Mouse (Mus musculus) hindbrain, embryonic 11.5 days (tissue): ENCODE measurements around the gene Gm9964. TPM values are rescaled to one million over a fixed set of nuclear protein-coding genes. Genes with fewer than 3 reads are reported as not detected.
"Not testable (repeated sequence)": the region's sequence is repeated elsewhere in the genome, so short reads cannot be mapped to it uniquely, and the experiment has no call there.

Experiments used
- ATAC-seq: fragments of 200-750 bp; cut with Nextera tagmentation; 2 replicates; pipeline ENCODE4 v1.8.0; 2017; ENCODE audit warnings: mild to moderate bottlenecking, moderate TSS enrichment, moderate library complexity; ENCODE audit not compliant: low FRiP score
- DNase-seq: peaks from one replicate; pipeline ENCODE4 v3.0.0-alpha.2; 2015; ENCODE audit warnings: low spot score
- H3K27ac ChIP-seq: fragments of 300-500 bp; sonication (generic); 2 replicates; pipeline ENCODE4 v1.5.1; 2014; ENCODE audit warnings: mild to moderate bottlenecking, low read depth, low read length
- H3K27me3 ChIP-seq: fragments of 300-500 bp; sonication (generic); 2 replicates; pipeline ENCODE4 v1.6.1; 2014; ENCODE audit warnings: mild to moderate bottlenecking, low read length, moderate library complexity, mixed read lengths; ENCODE audit not compliant: control insufficient read depth, insufficient read depth
- H3K36me3 ChIP-seq: fragments of 300-500 bp; sonication (generic); 2 replicates; pipeline ENCODE4 v1.6.1; 2014; ENCODE audit warnings: mild to moderate bottlenecking, low read length, moderate library complexity, mixed read lengths; ENCODE audit not compliant: control insufficient read depth, insufficient read depth
- H3K4me1 ChIP-seq: fragments of 300-500 bp; sonication (generic); replicated peaks from 2 replicates; pipeline ENCODE4 v1.6.1; 2014; ENCODE audit warnings: low read length, mixed read lengths; ENCODE audit not compliant: control insufficient read depth, insufficient read depth
- H3K4me2 ChIP-seq: fragments of 300-500 bp; sonication (generic); replicated peaks from 2 replicates; pipeline ENCODE4 v1.6.1; 2014; ENCODE audit warnings: mild to moderate bottlenecking, low read depth, low read length
- H3K4me3 ChIP-seq: fragments of 300-500 bp; sonication (generic); 2 replicates; pipeline ENCODE4 v1.5.1; 2014; ENCODE audit warnings: low read depth, low read length
- H3K9ac ChIP-seq: fragments of 300-500 bp; sonication (generic); 2 replicates; pipeline ENCODE4 v1.6.1; 2014; ENCODE audit warnings: low read depth, low read length
- H3K9me3 ChIP-seq: fragments of 300-500 bp; sonication (generic); 2 replicates; pipeline ENCODE4 v1.6.1; 2016; ENCODE audit warnings: low read length; ENCODE audit not compliant: control insufficient read depth
- WGBS: fragments of 180-500 bp; shearing (Covaris S2); extraction: QIAGEN DNeasy Blood & Tissue Kit; methylation state at CpG from one replicate; pipeline ENCODE4 v1.1.7; 2014; 5-methylcytosine and 5-hydroxymethylcytosine counted together
- polyA plus RNA-seq: library from polyadenylated mRNA; unstranded; fragments of >200 nt; fragmentation: Nextera tagmentation; extraction: Ambion mirVana; gene quantifications from 2 replicates; pipeline ENCODE4 v1.2.1, GENCODE M21; 2014

Gm9964 gene
- polyA plus RNA-seq, 1 experiment from 2014 or later: not detected

DNA sequence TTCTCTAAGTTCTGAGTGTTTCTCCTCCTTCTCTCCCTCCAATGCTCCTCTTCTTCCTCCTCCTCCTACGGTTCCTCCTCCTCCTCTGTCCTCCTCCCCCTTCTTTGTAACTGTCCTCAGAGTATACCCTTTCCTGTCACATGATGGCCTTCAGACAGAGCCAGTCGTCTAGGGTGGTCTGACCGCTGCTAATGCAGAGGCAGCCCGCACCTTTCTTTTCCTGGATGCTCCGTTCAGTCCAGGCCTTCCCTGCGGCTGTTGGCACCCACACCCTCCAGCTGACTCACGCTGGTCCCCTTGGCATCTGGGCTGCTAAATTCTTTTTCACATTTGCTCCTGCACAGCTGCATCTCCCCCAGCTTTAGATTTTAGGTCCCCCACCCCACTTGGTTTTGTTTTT, 9.8 kb upstream of the Gm9964 start:
- whole genome bisulfite sequencing: 24% methylated on average over 7 of the region's 7 CpGs
- H3K4me2 ChIP-seq: no peak overlapping the region
- DNase-seq: peak; percentile 54
- H3K4me3 ChIP-seq: no peak overlapping the region
- peaks cover 6% of the 10 kb centered on the region for H3K4me1 ChIP-seq
- no peaks in the 10 kb centered on the region for H3K36me3 ChIP-seq
- no peaks in the 10 kb centered on the region for H3K9me3 ChIP-seq
- H3K27ac ChIP-seq: peak overlapping the region; percentile 51
- H3K9ac ChIP-seq: peak overlapping the region; percentile 15; the same call in 1 of the 2 replicates
- no peak for ATAC-seq
- no peaks in the 10 kb centered on the region for H3K27me3 ChIP-seq

DNA sequence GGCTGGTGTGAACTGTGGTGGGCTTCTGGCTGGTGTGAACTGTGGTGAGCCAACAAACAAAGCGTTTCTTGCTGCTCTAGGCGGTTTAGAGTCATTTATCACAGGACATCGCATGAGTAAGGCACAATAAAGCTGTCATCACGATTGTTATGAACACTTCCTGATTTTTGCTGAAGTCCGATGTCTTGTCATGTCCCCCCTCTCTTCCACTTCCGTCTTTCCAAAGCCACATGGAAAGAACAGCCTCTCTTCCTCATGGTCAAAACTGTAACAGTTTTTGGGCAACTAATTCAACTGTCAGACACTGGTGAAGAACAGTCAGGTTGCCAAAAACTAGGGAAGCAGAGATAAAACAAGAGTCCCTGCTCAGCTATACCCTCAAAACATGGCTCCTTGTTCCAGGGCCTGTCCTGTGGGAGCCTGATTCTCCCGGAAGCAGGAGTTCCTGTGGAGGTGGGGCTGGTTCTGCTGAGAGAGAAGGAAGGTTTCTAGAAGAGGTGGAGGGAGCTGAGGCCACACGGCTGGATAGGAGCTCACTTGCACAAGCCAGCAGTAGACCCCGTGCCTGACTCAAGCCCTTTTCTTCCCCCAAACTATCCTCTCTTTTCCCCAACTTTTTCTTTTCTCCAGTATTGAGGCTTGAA, 9.1 kb upstream of the Gm9964 start:
- H3K4me1 ChIP-seq: peaks cover 6% of the 10 kb centered on the region
- no peak overlapping the region for H3K27ac ChIP-seq
- H3K27me3 ChIP-seq: no peaks in the 10 kb centered on the region
- DNase-seq (no peak), ATAC-seq (no peak)
- H3K36me3 ChIP-seq: no peaks in the 10 kb centered on the region
- no peaks in the 10 kb centered on the region for H3K9me3 ChIP-seq
- H3K4me2 ChIP-seq: no peak overlapping the region
- H3K9ac ChIP-seq: no peak overlapping the region
- H3K4me3 ChIP-seq: no peak overlapping the region
- WGBS: 81% methylated on average over 9 of the region's 9 CpGs

- not testable (repeated sequence) for H3K27ac ChIP-seq, H3K27me3 ChIP-seq, ATAC-seq, H3K9ac ChIP-seq, H3K4me2 ChIP-seq, H3K9me3 ChIP-seq, H3K4me1 ChIP-seq, H3K4me3 ChIP-seq, H3K36me3 ChIP-seq, DNase-seq
- WGBS: 94% methylated on average over 4 of the region's 4 CpGs
Observed at GRCm38 (mm10) chr11:79304245-79304644, 7.5 kb upstream of the Gm9964 start.

- H3K4me1 ChIP-seq: peaks cover 6% of the 10 kb centered on the region
- no peaks in the 10 kb centered on the region for H3K27me3 ChIP-seq
Observed at GRCm38 (mm10) chr11:79303109-79303508, 6.4 kb upstream of the Gm9964 start.

DNA sequence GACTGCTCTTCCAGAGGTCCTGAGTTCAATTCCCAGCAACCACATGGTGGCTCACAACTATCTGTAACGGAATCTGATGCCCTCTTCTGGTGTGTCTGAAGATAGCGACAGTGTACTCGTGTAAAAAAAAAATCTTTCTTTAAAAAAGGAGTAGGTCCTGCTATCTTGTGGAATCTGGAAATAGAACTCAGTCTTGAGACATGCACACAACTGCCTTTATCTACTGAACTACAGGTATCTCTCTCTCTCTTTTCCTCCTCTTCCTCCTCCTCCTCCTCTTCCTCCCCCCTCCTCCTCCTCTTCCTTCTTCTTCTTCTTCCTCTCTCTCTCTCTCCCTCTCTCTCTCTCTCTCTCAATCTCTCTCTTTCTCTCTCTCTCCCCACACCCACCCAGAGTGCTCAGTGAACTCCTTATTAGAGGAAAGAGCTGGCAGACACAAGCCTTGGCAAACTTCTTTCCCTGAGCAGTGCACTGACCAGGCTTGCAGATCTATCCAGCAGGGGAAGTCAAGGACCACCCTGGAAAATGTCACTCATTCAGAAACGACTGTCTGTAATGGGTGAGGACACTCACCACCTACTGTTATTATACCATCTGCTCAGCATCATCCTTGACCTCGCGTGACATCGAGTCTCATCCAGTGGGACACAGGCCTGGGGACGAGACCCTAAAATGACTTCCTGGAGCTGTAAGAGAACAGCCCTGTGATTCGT, 3.2 kb upstream of the Gm9964 start:
- Histone ChIP-seq H3K27ac (no peak overlapping the region), H3K9ac (no peak overlapping the region), H3K4me3 (no peak overlapping the region), H3K4me1 (no peaks in the 10 kb centered on the region), H3K27me3 (no peaks in the 10 kb centered on the region), H3K4me2 (no peak overlapping the region), H3K36me3 (no peaks in the 10 kb centered on the region), H3K9me3 (no peaks in the 10 kb centered on the region)
- WGBS: 83% methylated on average over 9 of the region's 9 CpGs
- ATAC-seq (no peak), DNase-seq (no peak)

More at GRCm38 (mm10) chr11:79303109-79303508, 6.4 kb upstream of the Gm9964 start:
- no peaks in the 10 kb centered on the region for H3K36me3 ChIP-seq
- 86% methylated on average over 6 of the region's 6 CpGs for WGBS
- H3K9ac ChIP-seq: no peak overlapping the region
- no peak overlapping the region for H3K27ac ChIP-seq
- no peak for ATAC-seq
- no peak overlapping the region for H3K4me2 ChIP-seq
- H3K9me3 ChIP-seq: no peaks in the 10 kb centered on the region
- no peak for DNase-seq
- H3K4me3 ChIP-seq: no peak overlapping the region

- H3K27me3 ChIP-seq: no peaks in the 10 kb centered on the region
- 59% methylated on average over 1 of the region's 1 CpGs for WGBS
Observed at GRCm38 (mm10) chr11:79296167-79296566, 539 bp downstream of the Gm9964 start.

GRCm38 (mm10) chr11:79293971-79294370, 2.7 kb downstream of the Gm9964 start:
- Histone ChIP-seq H3K4me2 (no peak overlapping the region), H3K4me3 (no peak overlapping the region), H3K27ac (no peak overlapping the region), H3K4me1 (no peaks in the 10 kb centered on the region), H3K9ac (no peak overlapping the region), H3K9me3 (no peaks in the 10 kb centered on the region), H3K36me3 (no peaks in the 10 kb centered on the region), H3K27me3 (no peaks in the 10 kb centered on the region)
- ATAC-seq (no peak), DNase-seq (no peak)
- WGBS: 64% methylated on average over 1 of the region's 1 CpGs

More at GRCm38 (mm10) chr11:79296167-79296566, 539 bp downstream of the Gm9964 start:
- H3K4me3 ChIP-seq: no peak overlapping the region
- ATAC-seq: no peak
- H3K9me3 ChIP-seq: no peaks in the 10 kb centered on the region
- H3K27ac ChIP-seq: no peak overlapping the region
- DNase-seq: peak; percentile 63
- H3K36me3 ChIP-seq: no peaks in the 10 kb centered on the region
- H3K4me2 ChIP-seq: no peak overlapping the region
- H3K4me1 ChIP-seq: no peaks in the 10 kb centered on the region
- H3K9ac ChIP-seq: no peak overlapping the region

- no peaks in the 10 kb centered on the region for H3K27me3 ChIP-seq
- no peaks in the 10 kb centered on the region for H3K9me3 ChIP-seq
- no peaks in the 10 kb centered on the region for H3K36me3 ChIP-seq
- H3K4me1 ChIP-seq: no peaks in the 10 kb centered on the region
- ATAC-seq (no peak), DNase-seq (no peak)
- no peak overlapping the region for H3K4me3 ChIP-seq
- 91% methylated on average over 3 of the region's 3 CpGs for WGBS
- no peak overlapping the region for H3K9ac ChIP-seq
- H3K27ac ChIP-seq: no peak overlapping the region
- no peak overlapping the region for H3K4me2 ChIP-seq
Observed at GRCm38 (mm10) chr11:79293025-79293424, 3.7 kb downstream of the Gm9964 start.

DNA sequence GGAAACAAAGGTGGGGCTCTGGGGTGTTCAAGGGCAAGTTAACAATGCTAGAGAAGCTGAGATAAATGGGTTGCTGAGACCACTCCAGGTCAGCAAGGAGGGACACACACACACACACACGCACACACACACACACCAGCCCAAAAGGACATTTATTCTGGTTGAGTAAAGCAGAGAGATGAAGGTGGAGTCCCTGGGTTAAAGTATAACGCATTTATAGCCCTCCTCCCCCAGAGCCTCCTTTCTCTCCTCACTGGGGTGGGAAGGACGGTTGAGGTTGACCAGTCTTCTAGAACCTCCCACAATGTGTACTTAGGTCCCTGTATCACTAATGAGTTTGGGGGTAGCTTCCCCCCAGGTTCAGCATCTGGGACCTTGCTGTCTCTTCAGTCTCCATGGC, 4.6 kb downstream of the Gm9964 start:
- ATAC-seq: no peak
- 64% methylated on average over 3 of the region's 3 CpGs for WGBS

More for the DNA sequence above, 4.6 kb downstream of the Gm9964 start:
- H3K9me3 ChIP-seq: no peaks in the 10 kb centered on the region
- H3K4me3 ChIP-seq: no peak overlapping the region
- no peaks in the 10 kb centered on the region for H3K4me1 ChIP-seq
- no peak overlapping the region for H3K9ac ChIP-seq
- no peak overlapping the region for H3K4me2 ChIP-seq
- no peaks in the 10 kb centered on the region for H3K27me3 ChIP-seq
- no peak for DNase-seq
- H3K36me3 ChIP-seq: no peaks in the 10 kb centered on the region
- no peak overlapping the region for H3K27ac ChIP-seq
